Mouse (Mus musculus): ENCODE measurements around the gene 6030445D17Rik.
A peak's percentile ranks its signal among the peaks of the same experiment; 100 is the strongest.

The 6030445D17Rik gene

DNA sequence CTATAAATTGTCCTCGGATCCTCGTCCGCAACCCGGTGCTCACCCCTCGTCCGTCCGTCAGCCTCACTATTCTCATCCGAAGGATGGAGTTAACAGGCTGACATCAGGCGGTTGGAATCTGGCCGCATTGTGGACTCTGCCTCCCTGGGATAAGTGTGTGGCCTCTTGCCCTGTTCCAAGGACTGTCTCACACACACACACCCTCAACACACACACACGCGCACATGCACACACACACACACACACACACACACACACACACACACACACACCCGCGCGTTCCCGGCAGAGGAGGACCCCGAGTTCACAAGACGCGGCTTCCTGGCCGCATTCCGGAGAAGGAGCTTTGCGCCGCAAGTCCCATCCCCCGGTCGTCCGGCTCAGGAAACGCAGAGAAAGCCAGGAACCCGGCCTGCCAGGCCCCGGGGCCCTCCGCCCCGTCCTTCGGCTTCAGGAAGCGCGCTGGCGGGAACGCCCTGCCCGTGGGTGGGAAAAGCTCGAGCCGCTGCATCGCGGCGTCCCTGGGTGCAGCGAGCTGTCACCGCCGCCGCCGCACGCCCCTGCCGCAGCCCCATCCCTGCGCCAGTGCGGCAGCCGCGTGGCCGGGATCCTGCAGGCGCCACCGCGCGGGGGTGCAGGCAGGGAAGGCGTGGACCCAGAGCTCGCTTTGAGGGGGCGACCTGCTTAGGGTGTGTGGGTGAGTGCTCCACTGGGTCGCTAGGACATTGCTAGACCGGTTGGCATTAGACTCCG lies at the start of gene 6030445D17Rik:
6030445D17Rik (plus strand) TSS at position 165 of the 753 bp plus-strand sequence.
- ATAC-seq (ENCODE audit: low TSS enrichment) = peak; percentile 70

DNA sequence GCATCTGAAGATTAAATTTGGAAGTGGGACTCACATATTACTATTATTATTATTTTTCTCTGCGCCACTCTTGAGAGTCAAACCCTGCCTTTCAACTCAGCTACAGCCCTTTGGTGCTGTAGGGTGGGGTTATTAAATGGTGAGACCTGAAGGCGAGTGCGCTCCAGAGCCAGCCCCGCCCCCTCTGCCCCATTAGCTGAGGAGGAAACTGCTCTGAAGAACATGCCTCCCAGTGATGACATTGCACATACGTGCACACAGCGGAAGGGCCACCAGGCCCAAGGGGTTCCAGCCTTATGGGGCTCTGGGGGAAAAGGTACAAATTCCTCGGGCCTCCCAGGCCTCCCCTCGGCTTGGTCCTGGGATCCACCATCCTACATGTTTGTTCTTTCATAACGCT lies 46.6 kb upstream of the 6030445D17Rik start:
- no peak for ATAC-seq (ENCODE audit: low TSS enrichment)

DNA sequence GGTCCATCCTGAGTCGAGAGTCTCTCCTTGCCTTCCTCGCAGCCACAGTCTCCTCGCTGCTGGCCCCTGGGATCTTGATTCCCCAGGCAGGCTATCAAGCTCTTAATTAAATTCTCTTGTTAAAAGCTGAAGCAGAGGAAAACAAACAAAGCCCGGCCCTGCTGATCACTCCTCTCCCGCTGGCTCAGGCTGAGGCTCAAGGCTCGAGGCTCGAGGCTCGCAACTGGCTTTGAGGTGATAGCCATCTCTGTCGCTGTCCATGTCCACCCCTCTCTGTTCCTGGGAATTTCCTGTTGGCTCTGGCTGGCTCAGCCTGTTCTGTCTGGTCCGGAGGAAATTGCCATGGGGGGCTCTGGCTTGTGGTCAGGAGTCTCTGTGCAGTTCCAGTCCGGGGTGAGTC lies 43.1 kb upstream of the 6030445D17Rik start:
- no peak for ATAC-seq (ENCODE audit: low TSS enrichment)

DNA sequence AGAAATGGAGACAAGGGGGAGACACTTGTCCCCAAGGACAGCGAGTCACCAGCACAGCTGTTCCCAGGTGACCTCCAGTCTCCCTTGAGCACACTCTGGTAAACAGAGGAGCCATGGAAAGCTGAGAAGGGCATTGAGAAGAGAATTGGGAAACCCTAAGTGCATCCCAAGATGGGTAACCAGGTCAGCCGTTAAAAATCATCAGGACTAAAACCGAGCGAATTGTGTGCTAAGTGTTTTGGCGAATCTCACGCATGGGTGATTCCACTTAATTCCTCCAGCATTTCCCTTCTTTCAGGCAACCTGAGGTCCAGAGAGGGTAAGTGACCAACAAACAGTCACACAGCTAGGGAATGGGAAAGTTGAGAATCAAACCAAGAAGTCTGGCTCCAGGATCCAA lies 42.7 kb upstream of the 6030445D17Rik start:
- ATAC-seq (ENCODE audit: low TSS enrichment) = no peak

DNA sequence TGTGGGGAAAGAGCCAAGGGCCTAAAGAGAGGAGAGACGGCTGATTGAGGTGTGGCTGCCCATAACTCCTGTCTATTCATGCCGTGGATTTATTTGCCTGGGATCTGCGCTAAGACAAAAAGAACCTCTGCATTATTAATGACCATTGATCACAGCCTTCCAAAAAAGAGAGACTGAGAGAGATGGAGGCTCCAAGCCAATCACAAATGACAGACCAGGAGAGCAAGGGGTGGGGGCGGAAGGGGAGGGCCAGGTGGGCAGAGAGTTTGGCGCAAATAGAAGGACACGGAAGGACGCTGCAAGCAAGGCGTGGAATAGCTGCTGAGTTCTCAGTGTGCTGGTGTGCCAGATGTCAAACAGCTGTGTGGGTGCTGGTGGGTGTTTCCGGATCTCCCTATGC lies 38.8 kb upstream of the 6030445D17Rik start, which contains the start of gene Htr1d:
Htr1d (plus strand) TSS at position 301 of the 400 bp plus-strand sequence.
- no peak for ATAC-seq (ENCODE audit: low TSS enrichment)

DNA sequence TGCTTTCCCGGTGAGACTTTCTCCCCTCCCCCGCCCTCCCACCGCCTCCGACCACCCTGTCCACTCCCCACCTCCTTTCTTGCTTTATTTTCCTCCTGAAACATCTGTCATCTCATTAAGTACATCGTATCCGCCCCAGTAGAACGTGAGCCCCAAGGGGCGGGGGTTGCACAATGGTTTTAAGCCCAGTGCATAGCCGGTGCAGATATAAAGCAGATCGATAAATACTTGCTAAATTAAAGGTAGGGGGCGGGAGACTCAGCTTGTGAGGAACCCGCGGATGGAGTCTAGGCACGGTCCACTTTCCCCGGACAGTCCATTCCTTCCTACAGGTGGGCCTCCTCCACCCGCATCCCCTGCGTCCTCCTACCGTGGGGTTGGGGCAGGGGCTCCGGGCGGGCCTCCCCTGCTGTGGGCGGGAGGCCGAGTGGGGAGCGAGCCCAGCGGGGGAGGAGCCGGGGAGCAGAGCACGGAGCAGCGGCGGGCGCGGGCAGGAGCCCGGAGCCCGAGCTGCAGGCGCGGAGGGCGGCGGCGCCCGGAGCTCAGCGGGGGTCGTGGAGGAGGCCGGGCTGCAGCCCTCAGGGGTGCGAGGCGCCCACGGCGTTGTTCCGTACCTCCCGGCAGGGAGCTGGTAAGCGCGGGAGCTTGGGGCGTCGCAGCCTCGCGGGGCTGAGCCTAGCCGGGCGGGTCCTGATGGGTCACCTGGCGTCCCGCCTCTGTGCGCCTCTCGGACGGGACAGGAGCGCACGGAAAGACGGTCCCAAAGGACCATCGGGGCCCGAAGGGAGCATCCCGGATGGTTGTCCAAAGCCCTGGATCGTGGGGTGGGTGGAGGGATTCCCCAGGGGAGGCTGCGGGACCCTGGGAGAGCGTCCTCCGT lies 37.7 kb upstream of the 6030445D17Rik start:
- ATAC-seq (ENCODE audit: low TSS enrichment) = no peak

DNA sequence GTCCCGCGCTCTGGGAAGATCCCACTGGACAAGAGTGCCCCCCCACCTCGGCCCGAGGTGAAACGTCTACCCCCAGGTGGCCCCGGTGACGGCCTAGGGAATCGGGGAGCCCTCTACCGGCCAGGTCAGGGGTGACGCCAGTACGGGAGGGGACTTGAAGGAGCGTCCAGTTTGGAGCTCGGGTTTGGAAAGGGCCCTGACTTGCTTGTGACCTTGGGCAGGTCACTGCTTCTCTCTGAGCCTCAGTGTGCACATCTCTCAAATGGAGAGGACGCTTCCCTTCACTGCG lies 37.1 kb upstream of the 6030445D17Rik start:
- ATAC-seq (ENCODE audit: low TSS enrichment) = no peak

DNA sequence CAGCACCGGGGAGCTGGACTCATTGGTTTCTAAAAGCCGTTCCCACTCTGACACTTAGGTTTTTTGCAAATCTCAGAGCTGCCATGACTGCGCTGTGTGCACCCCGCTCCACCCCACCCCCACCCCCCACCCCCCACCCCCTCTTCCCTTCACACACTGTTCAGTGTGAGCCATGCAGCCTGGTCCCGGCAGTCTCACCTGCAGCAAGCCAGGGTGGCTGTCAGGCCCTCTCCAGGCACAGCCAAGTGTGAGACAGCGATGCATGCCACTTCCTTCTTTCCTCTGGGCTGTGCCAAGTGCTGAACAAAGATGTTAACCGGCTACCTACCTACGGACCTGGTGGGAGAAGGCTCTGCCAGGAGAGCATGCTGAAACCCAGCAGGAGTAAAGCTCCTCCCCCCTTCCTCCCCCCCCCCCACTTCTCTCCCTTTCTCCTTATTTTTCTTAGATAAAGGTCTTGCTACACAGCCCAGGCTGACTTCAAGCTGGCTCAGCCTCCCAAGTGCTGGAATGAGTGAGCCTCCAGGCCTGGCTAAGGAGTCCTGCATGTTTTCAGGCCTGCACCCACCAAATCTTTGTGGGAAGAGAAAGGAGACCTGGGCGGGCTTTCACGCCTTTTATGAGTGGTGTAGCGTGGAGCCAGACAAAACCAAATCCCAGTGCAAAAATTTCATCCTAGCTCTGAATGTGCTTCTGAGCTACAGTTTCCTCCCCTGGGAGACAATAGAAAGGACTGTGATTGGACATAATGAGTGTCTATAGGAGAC lies 31.3 kb upstream of the 6030445D17Rik start:
- ATAC-seq (ENCODE audit: low TSS enrichment) = no peak

DNA sequence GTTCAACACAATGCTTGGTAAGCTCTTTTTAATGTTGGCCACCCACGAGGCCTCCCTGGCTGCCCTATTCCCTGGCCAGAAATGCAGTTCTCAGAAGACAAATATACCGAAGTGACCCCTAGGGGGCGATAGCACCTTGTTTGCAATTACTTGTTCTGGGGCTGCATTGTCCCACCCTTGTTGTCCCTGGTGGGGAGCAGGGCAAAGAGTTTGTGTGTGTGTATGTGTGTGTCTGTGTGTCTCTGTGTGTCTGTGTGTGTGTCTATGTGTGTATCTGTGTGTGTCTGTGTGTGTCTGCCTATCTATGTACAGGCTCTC lies 30.7 kb upstream of the 6030445D17Rik start:
- no peak for ATAC-seq (ENCODE audit: low TSS enrichment)

DNA sequence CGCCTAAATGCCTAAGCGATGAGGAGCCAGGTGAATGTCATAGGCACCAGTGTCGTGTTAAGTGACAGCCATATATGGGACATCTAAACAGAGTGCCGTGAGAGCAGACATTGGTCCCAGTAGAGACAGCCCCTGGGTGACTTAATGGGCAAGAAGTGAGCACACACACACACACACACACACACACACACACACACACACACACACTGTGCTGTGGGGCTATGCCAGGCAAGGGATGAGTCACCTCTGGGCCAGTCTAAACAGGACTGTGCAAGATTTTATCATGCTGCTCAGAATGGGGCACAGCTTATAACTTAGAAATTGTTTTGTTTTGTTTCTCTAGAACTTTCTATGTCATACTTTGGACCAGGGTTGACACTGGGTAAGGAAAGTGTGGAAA lies 28.0 kb upstream of the 6030445D17Rik start:
- ATAC-seq (ENCODE audit: low TSS enrichment) = no peak

DNA sequence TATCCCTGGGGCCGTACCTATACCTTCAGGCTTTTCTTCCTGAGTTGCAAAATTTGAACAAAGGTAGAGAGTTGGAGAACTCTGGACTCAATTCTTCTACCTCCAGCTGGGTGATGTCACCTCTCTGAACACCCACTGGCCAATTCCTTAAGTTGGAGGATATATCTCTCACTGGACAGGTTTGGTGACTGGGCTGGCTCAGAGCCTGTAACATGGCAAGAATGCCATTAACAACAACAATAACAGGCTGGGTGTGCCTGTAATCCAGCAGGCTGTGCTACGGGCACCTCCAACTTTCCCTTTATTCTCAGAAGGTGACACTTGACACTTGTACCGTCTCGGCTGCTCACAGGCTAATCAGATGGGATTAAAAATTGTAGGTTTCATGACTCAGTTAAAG lies 22.9 kb upstream of the 6030445D17Rik start:
- no peak for ATAC-seq (ENCODE audit: low TSS enrichment)

DNA sequence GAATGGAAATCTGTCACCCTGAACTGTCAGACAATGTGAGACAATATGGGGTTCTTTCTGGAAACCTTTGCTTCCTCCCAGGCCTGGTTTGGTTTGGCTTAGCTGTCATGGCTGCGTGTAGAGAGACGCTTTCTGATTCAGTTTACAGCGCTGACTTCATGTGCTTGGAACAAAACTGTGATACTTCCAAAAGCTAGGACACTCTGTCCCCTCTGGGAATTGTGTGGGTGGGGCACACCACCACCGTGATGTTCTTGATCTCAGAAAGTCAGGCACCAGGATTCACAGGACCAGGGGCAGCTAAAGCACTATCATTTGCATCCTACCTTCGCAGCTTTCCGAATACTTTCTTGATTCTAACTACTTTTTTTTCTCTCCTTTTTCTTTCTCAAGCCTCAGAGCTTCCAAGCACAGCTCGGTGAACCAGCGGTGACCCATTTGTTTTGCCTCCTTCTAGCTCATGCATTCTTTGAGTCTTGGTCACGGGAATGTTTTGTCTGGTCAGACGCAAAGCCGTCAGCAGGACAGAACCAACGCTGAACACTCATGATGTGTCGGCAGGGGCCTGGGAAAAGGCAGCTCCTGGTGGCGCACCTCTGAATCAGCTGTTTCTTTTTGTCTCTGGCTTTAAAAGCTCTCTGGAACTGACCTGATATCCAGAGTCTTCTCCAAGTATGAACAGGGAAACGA lies 20.6 kb upstream of the 6030445D17Rik start:
- no peak for ATAC-seq (ENCODE audit: low TSS enrichment)

DNA sequence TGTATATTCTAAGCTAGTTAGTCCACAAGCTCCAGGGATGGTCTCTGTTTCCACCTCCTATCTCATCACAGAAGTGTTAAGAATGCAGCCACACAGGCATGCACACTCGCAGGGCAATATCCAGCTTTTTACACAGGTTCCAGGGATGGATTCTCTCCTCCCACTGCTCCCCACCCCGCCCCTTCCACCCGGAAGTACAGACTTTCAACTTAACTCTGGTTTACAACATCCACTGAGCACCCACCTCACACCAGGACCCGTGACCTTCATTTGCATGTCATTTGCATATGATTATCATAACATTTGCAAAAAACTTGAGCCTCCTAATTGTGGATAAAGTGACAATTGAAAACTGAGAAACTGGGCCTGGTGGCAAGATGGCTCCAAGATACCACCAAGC lies 17.5 kb upstream of the 6030445D17Rik start:
- no peak for ATAC-seq (ENCODE audit: low TSS enrichment)

DNA sequence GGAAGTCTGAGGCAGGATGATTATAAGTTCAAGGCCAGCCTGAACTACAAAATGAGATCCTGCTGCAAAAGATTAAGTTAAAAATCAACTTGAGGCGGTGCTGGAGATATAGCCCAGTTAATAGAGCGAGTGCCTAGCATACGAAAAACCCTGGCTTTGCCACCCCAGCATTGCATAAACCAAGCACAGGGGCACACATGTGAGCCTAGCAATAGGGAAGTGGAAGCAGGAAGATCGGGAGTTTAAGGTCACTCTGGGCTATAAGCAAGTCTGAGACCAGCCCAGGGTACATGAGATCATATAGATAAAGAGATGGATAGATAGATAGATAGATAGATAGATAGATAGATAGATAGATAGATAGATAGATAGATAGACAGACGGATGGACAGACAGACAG lies 12.3 kb upstream of the 6030445D17Rik start:
- ATAC-seq (ENCODE audit: low TSS enrichment) = no peak

DNA sequence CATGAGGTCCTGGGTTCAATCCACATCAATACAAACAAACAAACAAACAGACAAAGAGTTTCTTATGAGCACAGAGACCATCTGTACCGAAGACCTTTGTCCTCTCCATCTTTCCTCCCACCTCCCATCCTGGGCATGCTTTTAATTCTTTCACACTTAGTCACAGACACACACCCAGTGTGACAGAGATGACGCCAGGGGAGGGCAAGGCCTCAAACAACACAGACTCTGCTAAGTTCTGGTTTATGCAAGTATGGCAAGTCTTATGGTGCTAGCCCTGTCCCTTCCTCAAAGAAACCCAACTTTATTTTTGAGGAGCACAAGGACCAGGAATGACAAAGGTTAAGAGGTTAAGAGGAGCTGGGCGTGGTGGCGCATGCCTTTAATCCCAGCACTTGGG lies 11.8 kb upstream of the 6030445D17Rik start:
- ATAC-seq (ENCODE audit: low TSS enrichment) = no peak

DNA sequence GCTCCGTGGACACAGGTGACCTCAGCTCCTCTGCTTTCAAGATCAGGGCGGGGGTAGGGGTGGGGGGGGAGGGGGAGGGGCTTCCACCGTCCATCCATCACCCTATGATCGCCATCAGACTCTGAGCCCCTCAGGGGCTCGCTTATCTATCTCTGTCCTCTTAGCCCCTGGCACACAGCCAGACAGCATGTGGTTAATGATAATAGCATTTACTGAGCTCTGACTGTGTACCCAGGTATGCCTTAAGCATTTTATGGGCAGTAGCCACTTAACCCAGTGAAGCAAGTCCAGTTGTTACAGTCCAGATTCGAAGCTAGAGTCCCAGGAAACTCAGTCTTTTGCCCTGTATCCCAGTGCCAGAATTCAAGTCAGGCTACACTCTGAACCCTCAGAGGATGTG lies 10.5 kb upstream of the 6030445D17Rik start:
- ATAC-seq (ENCODE audit: low TSS enrichment) = no peak

DNA sequence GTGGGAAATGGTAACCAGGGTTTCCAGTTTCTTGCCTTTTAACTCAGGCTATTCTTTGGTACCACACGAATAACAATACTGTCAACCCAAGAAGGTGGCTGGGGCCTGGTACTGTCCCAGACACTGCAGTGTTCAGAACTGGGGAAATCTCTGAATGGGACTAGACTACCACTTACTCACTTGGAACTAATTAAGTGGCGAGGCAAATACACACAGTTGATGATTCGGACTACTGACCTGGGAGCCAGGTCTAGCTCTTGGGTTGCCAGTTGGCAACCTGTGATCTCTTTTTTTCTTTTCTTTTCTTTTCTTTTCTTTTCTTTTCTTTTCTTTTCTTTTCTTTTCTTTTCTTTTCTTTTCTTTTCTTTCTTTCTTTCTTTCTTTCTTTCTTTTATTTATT lies 9.8 kb upstream of the 6030445D17Rik start:
- no peak for ATAC-seq (ENCODE audit: low TSS enrichment)

DNA sequence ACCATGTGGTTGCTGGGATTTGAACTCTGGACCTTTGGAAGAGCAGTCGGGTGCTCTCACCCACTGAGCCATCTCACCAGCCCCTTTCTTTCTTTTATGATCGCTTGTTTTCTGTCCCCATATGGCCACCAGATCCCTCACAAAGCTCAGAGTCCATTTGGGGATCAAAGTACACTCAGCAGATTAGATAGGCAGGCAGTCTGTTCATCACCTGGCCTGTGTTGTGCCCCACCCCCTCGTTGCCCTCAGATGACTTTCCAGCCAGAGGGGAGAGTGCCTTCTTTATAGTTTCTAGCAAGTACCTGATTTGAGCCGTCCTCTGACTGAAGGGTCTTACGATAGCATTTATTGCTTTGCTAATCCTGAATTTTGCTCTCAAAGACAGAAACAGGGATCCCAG lies 9.3 kb upstream of the 6030445D17Rik start:
- no peak for ATAC-seq (ENCODE audit: low TSS enrichment)

DNA sequence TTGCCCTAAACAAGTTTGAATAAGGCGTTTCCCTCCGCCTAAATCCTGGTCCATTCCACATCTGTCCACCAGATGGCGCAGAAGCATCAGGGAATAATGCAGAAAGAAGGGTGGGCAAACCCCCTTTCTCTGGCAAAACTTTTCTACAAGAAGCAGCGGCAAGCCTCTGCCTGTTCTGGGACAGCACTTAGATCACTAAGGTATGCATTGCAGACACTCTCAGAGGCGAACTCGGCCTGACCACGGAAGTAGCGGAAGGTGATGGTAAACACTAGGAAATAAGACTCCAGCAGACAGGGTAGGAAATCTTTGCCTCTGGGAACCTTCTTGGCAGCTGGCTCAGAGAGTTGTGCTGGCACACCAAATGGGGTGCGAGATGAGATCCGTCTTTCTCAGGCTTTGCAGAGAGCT lies 7.2 kb upstream of the 6030445D17Rik start:
- peak; percentile 80 for ATAC-seq (ENCODE audit: low TSS enrichment)

DNA sequence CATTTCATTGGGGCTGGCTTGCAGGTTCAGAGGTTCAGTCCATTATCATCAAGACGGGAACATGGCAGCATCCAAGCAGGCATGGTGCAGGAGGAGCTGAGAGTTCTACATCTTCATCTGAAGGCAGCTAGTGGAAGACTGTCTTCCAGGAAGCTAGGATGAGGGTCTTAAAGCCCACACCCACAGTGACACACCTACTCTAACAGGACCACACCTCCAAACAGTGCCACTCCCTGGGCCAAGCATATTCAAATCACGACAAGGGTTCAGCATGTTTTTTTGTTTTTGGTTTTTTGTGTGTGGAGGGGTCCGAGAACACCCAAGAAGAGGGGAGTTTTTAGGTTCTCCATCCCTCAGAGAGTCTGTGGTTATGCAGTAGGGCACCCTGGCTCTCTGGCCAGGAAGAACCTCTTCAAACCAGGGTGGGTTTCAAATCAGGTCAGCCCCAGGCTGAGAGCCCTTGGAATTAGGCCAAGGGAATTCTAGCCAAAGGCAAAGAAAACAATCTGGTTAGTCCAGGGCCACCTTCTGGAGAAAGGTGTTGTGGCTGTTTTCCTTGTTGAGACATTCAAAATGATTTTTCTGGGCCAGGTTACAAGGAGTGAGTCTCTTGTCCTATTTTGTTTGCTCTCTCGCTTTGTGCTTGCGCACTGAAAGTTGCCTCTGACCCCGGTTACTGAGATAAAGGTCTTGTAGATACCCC lies 5.4 kb upstream of the 6030445D17Rik start:
- no peak for ATAC-seq (ENCODE audit: low TSS enrichment)

DNA sequence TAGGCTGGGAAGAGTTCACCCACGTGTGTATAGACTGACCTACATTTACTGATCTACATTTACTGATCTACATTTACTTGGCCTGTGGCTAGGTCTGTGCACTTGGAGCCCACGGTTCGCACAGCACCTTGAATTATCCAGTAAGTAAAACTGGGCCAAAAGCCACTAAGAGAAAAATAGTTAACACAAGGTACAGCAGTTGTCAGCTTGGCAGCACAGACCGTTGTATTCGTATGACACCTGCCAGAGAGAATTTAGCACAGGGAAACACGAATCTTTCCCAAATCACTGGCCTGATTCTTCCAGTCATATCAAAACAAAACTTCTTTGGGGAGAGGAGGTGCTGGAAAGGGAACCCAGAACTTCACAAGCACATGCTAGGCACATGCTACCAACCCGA lies 3.8 kb upstream of the 6030445D17Rik start:
- no peak for ATAC-seq (ENCODE audit: low TSS enrichment)
